ENCODE assay signal across 7 mouse cellular contexts in genomic region chr13:49466393-49467075, GRCm38 (mm10). TPM values are rescaled to one million over a fixed set of nuclear protein-coding genes. Genes with fewer than 3 reads are reported as not detected.
A peak's percentile ranks its signal among the peaks of the same experiment; 100 is the strongest.
DNase-seq lines count a peak whose midpoint lies in the region; ATAC-seq lines count a peak whose summit lies in the region.

No protein-coding gene starts in this region.

- no peaks in the 10 kb centered on the region; the same call in 1 of the 2 replicates for H3K4me1 ChIP-seq in neural tube, embryonic 13.5 days (replicated peaks)
- H3K4me1 ChIP-seq in neural tube, embryonic 15.5 days = no peaks in the 10 kb centered on the region
- peaks cover 2% of the 10 kb centered on the region; the same call in 1 of the 2 replicates for H3K4me1 ChIP-seq in intestine, embryonic 16.5 days (ENCODE audit: control insufficient read depth, insufficient read depth, low read length)

- H3K9me3 ChIP-seq in neural tube, embryonic 13.5 days = no peaks in the 10 kb centered on the region
- no peaks in the 10 kb centered on the region for H3K9me3 ChIP-seq in neural tube, embryonic 15.5 days (replicated peaks)
- no peaks in the 10 kb centered on the region for H3K9me3 ChIP-seq in intestine, embryonic 16.5 days (ENCODE audit: control insufficient read depth, low read length)

- H3K4me2 ChIP-seq in neural tube, embryonic 13.5 days = no peak overlapping the region
- no peak overlapping the region for H3K4me2 ChIP-seq in neural tube, embryonic 15.5 days
- no peak overlapping the region for H3K4me2 ChIP-seq in intestine, embryonic 16.5 days (ENCODE audit: low read depth, low read length)

- H3K9ac ChIP-seq in neural tube, embryonic 13.5 days = no peak overlapping the region
- H3K9ac ChIP-seq in neural tube, embryonic 15.5 days (replicated peaks) = no peak overlapping the region
- no peak overlapping the region for H3K9ac ChIP-seq in intestine, embryonic 16.5 days (ENCODE audit: low read depth, low read length)

- H3K36me3 ChIP-seq in neural tube, embryonic 13.5 days = peaks cover 39% of the 10 kb centered on the region
- H3K36me3 ChIP-seq in neural tube, embryonic 15.5 days = peaks cover 34% of the 10 kb centered on the region
- no peaks in the 10 kb centered on the region; the same call in 1 of the 2 replicates for H3K36me3 ChIP-seq in intestine, embryonic 16.5 days (ENCODE audit: control insufficient read depth, insufficient read depth, low read length)

- ATAC-seq in neural tube, embryonic 13.5 days (ENCODE audit: low read depth) = no peak
- ATAC-seq in neural tube, embryonic 15.5 days (ENCODE audit: low FRiP score) = no peak
- no peak for ATAC-seq in intestine, embryonic 16.5 days

- peak overlapping the region; percentile 49 for H3K27ac ChIP-seq in neural tube, embryonic 13.5 days (replicated peaks)
- H3K27ac ChIP-seq in neural tube, embryonic 15.5 days (replicated peaks) = no peak overlapping the region; the same call in 1 of the 2 replicates
- peak overlapping the region; percentile 6; the same call in 1 of the 2 replicates for H3K27ac ChIP-seq in intestine, embryonic 16.5 days (ENCODE audit: low read length)

- H3K27me3 ChIP-seq in neural tube, embryonic 13.5 days = no peaks in the 10 kb centered on the region
- no peaks in the 10 kb centered on the region for H3K27me3 ChIP-seq in neural tube, embryonic 15.5 days (replicated peaks)
- no peaks in the 10 kb centered on the region for H3K27me3 ChIP-seq in intestine, embryonic 16.5 days (replicated peaks; ENCODE audit: control insufficient read depth, insufficient read depth, low read length)

- no peak overlapping the region for H3K4me3 ChIP-seq in neural tube, embryonic 13.5 days
- H3K4me3 ChIP-seq in neural tube, embryonic 15.5 days (replicated peaks) = no peak overlapping the region
- no peak overlapping the region for H3K4me3 ChIP-seq in intestine, embryonic 16.5 days (ENCODE audit: low read length)

- DNase-seq in gastrocnemius, adult 8-10 months (ENCODE audit: low spot score in 2 of 2) = peak; percentile 45 to 63
- DNase-seq in testis, postnatal 14 days (ENCODE audit: low spot score) = peak; percentile 58
- no peak for DNase-seq in frontal cortex, postnatal 10 days (ENCODE audit: low spot score in 2 of 2)
- DNase-seq in cerebellum, adult 8-10 months = no peak

- 75% methylated on average over 11 of the region's 11 CpGs for WGBS in neural tube, embryonic 13.5 days
- WGBS in neural tube, embryonic 15.5 days = 79% methylated on average over 11 of the region's 11 CpGs
- 78% methylated on average over 11 of the region's 11 CpGs for whole genome bisulfite sequencing in intestine, embryonic 16.5 days

RNA-seq across cellular contexts. Expression of gene Tes3-ps, which starts 26.6 kb away (rescaled TPM):
- polyA plus RNA-seq in neural tube, embryonic 13.5 days (2015; fragmentation: Nextera tagmentation; extraction: Ambion mirVana) = 0.68 and 0.75 TPM in 2 replicates
- 0.58 and 0.72 TPM in 2 replicates for polyA plus RNA-seq in neural tube, embryonic 15.5 days (2015; fragmentation: Nextera tagmentation; extraction: Ambion mirVana)
- 1 to 10 TPM; 1.3 to 2.0 (median 1.7) TPM for total RNA-seq in gastrocnemius, adult 8-10 months (2022)
- 0.56 and 0.67 TPM in 2 replicates for polyA plus RNA-seq in intestine, embryonic 16.5 days (2015; fragmentation: Nextera tagmentation; extraction: Ambion mirVana)

RNA-seq across cellular contexts. Expression of gene Ecm2, which starts 38.1 kb away (rescaled TPM):
- 1.0 and 1.7 TPM in 2 replicates for polyA plus RNA-seq in neural tube, embryonic 13.5 days (2015; fragmentation: Nextera tagmentation; extraction: Ambion mirVana)
- 1.9 and 2.2 TPM in 2 replicates for polyA plus RNA-seq in neural tube, embryonic 15.5 days (2015; fragmentation: Nextera tagmentation; extraction: Ambion mirVana)
- 1 to 10 TPM; 3.7 to 7.9 (median 5.6) TPM for total RNA-seq in gastrocnemius, adult 8-10 months (2022)
- polyA plus RNA-seq in intestine, embryonic 16.5 days (2015; fragmentation: Nextera tagmentation; extraction: Ambion mirVana) = 0.62 and 0.82 TPM in 2 replicates

RNA-seq across cellular contexts. Expression of gene Ippk, which starts 45.5 kb away (rescaled TPM):
- 12.5 and 13.4 TPM in 2 replicates for polyA plus RNA-seq in neural tube, embryonic 13.5 days (2015; fragmentation: Nextera tagmentation; extraction: Ambion mirVana)
- polyA plus RNA-seq in neural tube, embryonic 15.5 days (2015; fragmentation: Nextera tagmentation; extraction: Ambion mirVana) = 13.1 and 13.6 TPM in 2 replicates
- total RNA-seq in gastrocnemius, adult 8-10 months (2022) = 1 to 10 TPM; 6.1 to 7.6 (median 7.0) TPM
- polyA plus RNA-seq in intestine, embryonic 16.5 days (2015; fragmentation: Nextera tagmentation; extraction: Ambion mirVana) = 18.0 and 19.9 TPM in 2 replicates

Comparison
In these comparisons a context has a peak if more than half of its experiments do, and no peak if none do; other contexts are left out.
1. DNase-seq: peak in gastrocnemius, adult 8-10 months (2 of 2) and testis, postnatal 14 days (single experiment); none in frontal cortex, postnatal 10 days (0 of 2) and cerebellum, adult 8-10 months (single experiment).